Mouse (Mus musculus): ENCODE results near the gene Arpc4. TPM values are rescaled to one million over a fixed set of nuclear protein-coding genes. Genes with fewer than 3 reads are reported as not detected.

The Arpc4 gene
- total and polyA plus RNA-seq, 3 experiments: 150 to 314 (median 202) TPM

GRCm38 (mm10) chr6:113351653-113352052 lies 26.3 kb upstream of the Arpc4 start:
- DNase-seq (ENCODE audit: extremely low read depth): no peak
- Histone ChIP-seq H3K36me3 (replicated peaks in 1 of 2; ENCODE audit: control insufficient read depth in 1 of 2, insufficient read depth in 1 of 2, low read length in 1 of 2) (no peaks in the 10 kb centered on the region), H3K9me3 (replicated peaks; ENCODE audit: low read length) (peaks cover 2% of the 10 kb centered on the region), H3K4me3 (replicated peaks in 1 of 3; ENCODE audit: low read depth in 2 of 3, low read length in 2 of 3, poor library complexity in 1 of 3) (no peak overlapping the region), H3K27ac (ENCODE audit: insufficient read depth, low read depth) (no peak overlapping the region), H3K79me2 (replicated peaks; ENCODE audit: control insufficient read depth, extremely low read depth, insufficient read depth, poor library complexity, severe bottlenecking) (no peaks in the 10 kb centered on the region), H3K4me2 (ENCODE audit: insufficient read depth, low read depth, poor library complexity, severe bottlenecking) (no peak overlapping the region), H3K4me1 (ENCODE audit: control insufficient read depth in 1 of 2, insufficient read depth in 2 of 2) (0 out of 4 replicates have a peak, but pooled peaks cover 0 to 2% of the 10 kb centered on the region in 2 experiments), H3K27me3 (replicated peaks) (no peaks in the 10 kb centered on the region), H3K9ac (ENCODE audit: insufficient read depth, low read depth) (no peak overlapping the region)
- TF ChIP-seq USF2 (conservative IDR thresholded peaks at IDR 0.05; ENCODE audit: low read depth, low read length): no peak
- TF ChIP-seq MEF2A (IDR thresholded peaks at IDR 0.05; ENCODE audit: borderline replicate concordance, low read depth, low read length): no peak
- TF ChIP-seq RCOR1 (conservative IDR thresholded peaks at IDR 0.05; ENCODE audit: low read depth, low read length): no peak
- no peak for TF ChIP-seq POLR2A (IDR thresholded peaks at IDR 0.05; ENCODE audit: low read depth, low read length)
- TF ChIP-seq RAD21 (IDR thresholded peaks at IDR 0.05; ENCODE audit: low read depth, low read length): no peak
- no peak for TF ChIP-seq ZKSCAN1 (IDR thresholded peaks at IDR 0.05; ENCODE audit: borderline replicate concordance, low read depth, low read length)
- no peak for TF ChIP-seq HCFC1 (IDR thresholded peaks at IDR 0.05; ENCODE audit: low read depth, low read length)
- TF ChIP-seq SIN3A (IDR thresholded peaks at IDR 0.05; ENCODE audit: low read length): no peak
- in situ Hi-C loops (cut with MboI; ENCODE audit: low pct_ligation_motif_present, low pct_unique_long_range_greater_than_20kb, low sequenced_read_pairs) (no loop called here), dilution Hi-C loops (cut with MboI; ENCODE audit: extremely low pct_ligation_motif_present, extremely low pct_unique_long_range_greater_than_20kb, low sequenced_read_pairs) (no loop called here)

DNA sequence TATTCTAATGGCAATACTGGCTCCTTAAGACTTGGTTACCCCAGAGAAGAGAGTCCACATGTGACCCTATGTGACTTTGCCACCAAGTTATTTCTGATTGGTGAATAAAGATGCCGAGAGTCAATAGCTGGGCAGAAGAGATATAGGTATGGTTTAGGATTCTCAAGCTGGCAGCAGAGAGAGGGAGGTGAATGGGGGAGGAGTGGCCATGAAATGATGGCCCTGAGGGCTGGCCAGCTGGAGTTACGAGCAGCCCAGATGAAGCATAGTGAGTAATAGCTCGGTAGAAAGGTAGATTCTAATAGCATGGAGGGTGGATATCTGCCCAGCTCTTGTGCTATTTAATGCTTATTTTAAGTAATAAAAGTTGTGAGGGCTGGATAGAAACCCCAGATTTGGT lies 25.1 kb upstream of the Arpc4 start:
- Histone ChIP-seq H3K4me2 (ENCODE audit: insufficient read depth, low read depth, poor library complexity, severe bottlenecking) (no peak overlapping the region), H3K4me1 (ENCODE audit: control insufficient read depth in 1 of 2, insufficient read depth in 2 of 2) (0 out of 4 replicates have a peak, but pooled peaks cover 0 to 2% of the 10 kb centered on the region in 2 experiments), H3K36me3 (replicated peaks in 1 of 2; ENCODE audit: control insufficient read depth in 1 of 2, insufficient read depth in 1 of 2, low read length in 1 of 2) (no peaks in the 10 kb centered on the region), H3K27ac (ENCODE audit: insufficient read depth, low read depth) (no peak overlapping the region), H3K9ac (ENCODE audit: insufficient read depth, low read depth) (no peak overlapping the region), H3K4me3 (replicated peaks in 1 of 3; ENCODE audit: low read depth in 2 of 3, low read length in 2 of 3, poor library complexity in 1 of 3) (no peak overlapping the region), H3K27me3 (replicated peaks) (peaks cover 3% of the 10 kb centered on the region), H3K79me2 (replicated peaks; ENCODE audit: control insufficient read depth, extremely low read depth, insufficient read depth, poor library complexity, severe bottlenecking) (no peaks in the 10 kb centered on the region), H3K9me3 (replicated peaks; ENCODE audit: low read length) (peaks cover 2% of the 10 kb centered on the region)
- in situ Hi-C loops (cut with MboI; ENCODE audit: low pct_ligation_motif_present, low pct_unique_long_range_greater_than_20kb, low sequenced_read_pairs): no loop called here
- no peak for TF ChIP-seq ZKSCAN1 (IDR thresholded peaks at IDR 0.05; ENCODE audit: borderline replicate concordance, low read depth, low read length)
- no peak for TF ChIP-seq POLR2AphosphoS2 (IDR thresholded peaks at IDR 0.05; ENCODE audit: low read depth, low read length)
- TF ChIP-seq ZNF384 (IDR thresholded peaks at IDR 0.05; ENCODE audit: low read depth, low read length): no peak
- no peak for DNase-seq (ENCODE audit: extremely low read depth)
- dilution Hi-C loops (cut with MboI; ENCODE audit: extremely low pct_ligation_motif_present, extremely low pct_unique_long_range_greater_than_20kb, low sequenced_read_pairs): no loop called here

- H3K4me1 ChIP-seq (ENCODE audit: control insufficient read depth in 1 of 2, insufficient read depth in 2 of 2): 0 out of 4 replicates have a peak, but pooled peaks cover 0 to 1% of the 10 kb centered on the region in 2 experiments
- H3K4me2 ChIP-seq (ENCODE audit: insufficient read depth, low read depth, poor library complexity, severe bottlenecking): no peak overlapping the region
- peaks cover 3% of the 10 kb centered on the region for H3K27me3 ChIP-seq (replicated peaks)
- dilution Hi-C loops (cut with MboI; ENCODE audit: extremely low pct_ligation_motif_present, extremely low pct_unique_long_range_greater_than_20kb, low sequenced_read_pairs): no loop called here
- H3K9ac ChIP-seq (ENCODE audit: insufficient read depth, low read depth): no peak overlapping the region
- DNase-seq (ENCODE audit: extremely low read depth): no peak
- H3K4me3 ChIP-seq (replicated peaks in 1 of 3; ENCODE audit: low read depth in 2 of 3, low read length in 2 of 3, poor library complexity in 1 of 3): no peak overlapping the region
- H3K27ac ChIP-seq (ENCODE audit: insufficient read depth, low read depth): no peak overlapping the region
- peaks cover 2% of the 10 kb centered on the region for H3K9me3 ChIP-seq (replicated peaks; ENCODE audit: low read length)
- in situ Hi-C loops (cut with MboI; ENCODE audit: low pct_ligation_motif_present, low pct_unique_long_range_greater_than_20kb, low sequenced_read_pairs): no loop called here
- TF ChIP-seq GABPA (IDR thresholded peaks at IDR 0.05; ENCODE audit: insufficient replicate concordance, low read depth, low read length) (no peak), USF1 (IDR thresholded peaks at IDR 0.05; ENCODE audit: low read depth, low read length) (no peak), RAD21 (IDR thresholded peaks at IDR 0.05; ENCODE audit: low read depth, low read length) (no peak), CHD1 (IDR thresholded peaks at IDR 0.05; ENCODE audit: low read depth, low read length) (no peak), RCOR1 (conservative IDR thresholded peaks at IDR 0.05; ENCODE audit: low read depth, low read length) (no peak)
- no peaks in the 10 kb centered on the region for H3K79me2 ChIP-seq (replicated peaks; ENCODE audit: control insufficient read depth, extremely low read depth, insufficient read depth, poor library complexity, severe bottlenecking)
- H3K36me3 ChIP-seq (replicated peaks in 1 of 2; ENCODE audit: control insufficient read depth in 1 of 2, insufficient read depth in 1 of 2, low read length in 1 of 2): no peaks in the 10 kb centered on the region
These were observed 24.2 kb upstream of the Arpc4 start for GRCm38 (mm10) chr6:113353696-113354095.
